Mouse (Mus musculus): ENCODE results near the gene Mdh2. TPM values are rescaled to one million over a fixed set of nuclear protein-coding genes. Genes with fewer than 3 reads are reported as not detected.

Mdh2 gene
- polyA plus RNA-seq, 1 experiment from 2014 or later = 479 TPM

GRCm38 (mm10) chr5:135780331-135780730, 2.1 kb downstream of the Mdh2 start:
- H3K27ac ChIP-seq = no peak overlapping the region
- H3K27me3 ChIP-seq = no peaks in the 10 kb centered on the region
- H3K9me3 ChIP-seq = no peaks in the 10 kb centered on the region
- ATAC-seq (ENCODE audit: insufficient number of reproducible peaks, insufficient read depth, low FRiP score, low TSS enrichment, low read depth) = no peak
- peaks cover 24% of the 10 kb centered on the region for H3K4me1 ChIP-seq
- peak overlapping the region; percentile 85; the same call in 1 of the 2 replicates for H3K4me2 ChIP-seq
- peak overlapping the region; percentile 89; the same call in 1 of the 2 replicates for H3K4me3 ChIP-seq
- peaks cover 38% of the 10 kb centered on the region for H3K36me3 ChIP-seq
- H3K9ac ChIP-seq = 0 out of 2 replicates have a peak overlapping the region, but pooled peaks have one; percentile 92
- WGBS = 86% methylated on average over 8 of the region's 8 CpGs

GRCm38 (mm10) chr5:135782901-135783300, 4.6 kb downstream of the Mdh2 start:
- Histone ChIP-seq H3K27ac (no peak overlapping the region), H3K9ac (no peak overlapping the region), H3K27me3 (no peaks in the 10 kb centered on the region), H3K4me1 (peaks cover 15% of the 10 kb centered on the region), H3K4me3 (no peak overlapping the region), H3K36me3 (peaks cover 63% of the 10 kb centered on the region), H3K4me2 (no peak overlapping the region), H3K9me3 (no peaks in the 10 kb centered on the region)
- ATAC-seq (ENCODE audit: insufficient number of reproducible peaks, insufficient read depth, low FRiP score, low TSS enrichment, low read depth) = no peak
- 91% methylated on average over 4 of the region's 4 CpGs for WGBS

GRCm38 (mm10) chr5:135793996-135794858, 15.9 kb downstream of the Mdh2 start:
- WGBS = 10% methylated on average over 20 of the region's 20 CpGs
- Histone ChIP-seq H3K4me2 (peak overlapping the region; percentile 54), H3K9ac (peak overlapping the region; percentile 51), H3K9me3 (no peaks in the 10 kb centered on the region), H3K36me3 (peaks cover 30% of the 10 kb centered on the region), H3K4me1 (peaks cover 12% of the 10 kb centered on the region), H3K27me3 (0 out of 2 replicates have a peak, but pooled peaks cover 3% of the 10 kb centered on the region), H3K27ac (peak overlapping the region; percentile 0; the same call in 1 of the 2 replicates), H3K4me3 (peak overlapping the region; percentile 29)
- no peak for ATAC-seq (ENCODE audit: insufficient number of reproducible peaks, insufficient read depth, low FRiP score, low TSS enrichment, low read depth)

- H3K9me3 ChIP-seq = no peaks in the 10 kb centered on the region
- H3K4me2 ChIP-seq = peak overlapping the region; percentile 54
- peaks cover 12% of the 10 kb centered on the region for H3K4me1 ChIP-seq
- peak overlapping the region; percentile 29; the same call in 1 of the 2 replicates for H3K4me3 ChIP-seq
- 0 out of 2 replicates have a peak overlapping the region, but pooled peaks have one; percentile 0 for H3K27ac ChIP-seq
- H3K36me3 ChIP-seq = peaks cover 24% of the 10 kb centered on the region
- H3K27me3 ChIP-seq = 0 out of 2 replicates have a peak, but pooled peaks cover 3% of the 10 kb centered on the region
- WGBS = 14% methylated on average over 5 of the region's 5 CpGs
- no peak for ATAC-seq (ENCODE audit: insufficient number of reproducible peaks, insufficient read depth, low FRiP score, low TSS enrichment, low read depth)
- peak overlapping the region; percentile 44; the same call in 1 of the 2 replicates for H3K9ac ChIP-seq
Measured at GRCm38 (mm10) chr5:135794859-135795181, 16.5 kb downstream of the Mdh2 start.

- H3K4me3 ChIP-seq = no peak overlapping the region
- no peak overlapping the region for H3K9ac ChIP-seq
- no peaks in the 10 kb centered on the region for H3K36me3 ChIP-seq
- no peak overlapping the region for H3K27ac ChIP-seq
- no peaks in the 10 kb centered on the region for H3K9me3 ChIP-seq
- H3K27me3 ChIP-seq = 0 out of 2 replicates have a peak, but pooled peaks cover 3% of the 10 kb centered on the region
- WGBS = 45% methylated on average over 4 of the region's 4 CpGs
- no peak for ATAC-seq (ENCODE audit: insufficient number of reproducible peaks, insufficient read depth, low FRiP score, low TSS enrichment, low read depth)
- H3K4me1 ChIP-seq = peaks cover 22% of the 10 kb centered on the region
- H3K4me2 ChIP-seq = no peak overlapping the region
Measured at GRCm38 (mm10) chr5:135799746-135800145, 21.5 kb downstream of the Mdh2 start.

GRCm38 (mm10) chr5:135800927-135801326, 22.6 kb downstream of the Mdh2 start:
- Histone ChIP-seq H3K27me3 (peaks cover 6% of the 10 kb centered on the region; the same call in 1 of the 2 replicates), H3K9me3 (no peaks in the 10 kb centered on the region), H3K4me1 (peaks cover 17% of the 10 kb centered on the region), H3K4me3 (no peak overlapping the region), H3K9ac (peak overlapping the region; percentile 46; the same call in 1 of the 2 replicates), H3K4me2 (peak overlapping the region; percentile 21; the same call in 1 of the 2 replicates), H3K27ac (peak overlapping the region; percentile 69), H3K36me3 (no peaks in the 10 kb centered on the region)
- ATAC-seq (ENCODE audit: insufficient number of reproducible peaks, insufficient read depth, low FRiP score, low TSS enrichment, low read depth) = peak; percentile 67; the same call in 1 of the 2 replicates
- WGBS = 1% methylated on average over 6 of the region's 6 CpGs

- 91% methylated on average over 8 of the region's 8 CpGs for WGBS
- no peak overlapping the region for H3K9ac ChIP-seq
Measured at GRCm38 (mm10) chr5:135802641-135803040, 24.4 kb downstream of the Mdh2 start.

GRCm38 (mm10) chr5:135803135-135803534, 24.9 kb downstream of the Mdh2 start:
- no peak overlapping the region for H3K27ac ChIP-seq
- H3K4me1 ChIP-seq = peaks cover 24% of the 10 kb centered on the region
- 66% methylated on average over 4 of the region's 4 CpGs for WGBS
- no peaks in the 10 kb centered on the region for H3K36me3 ChIP-seq
- H3K4me2 ChIP-seq = no peak overlapping the region
- H3K9me3 ChIP-seq = no peaks in the 10 kb centered on the region
- no peak for ATAC-seq (ENCODE audit: insufficient number of reproducible peaks, insufficient read depth, low FRiP score, low TSS enrichment, low read depth)
- no peak overlapping the region for H3K9ac ChIP-seq
- peaks cover 5% of the 10 kb centered on the region; the same call in 1 of the 2 replicates for H3K27me3 ChIP-seq
- H3K4me3 ChIP-seq = no peak overlapping the region

More at GRCm38 (mm10) chr5:135802641-135803040, 24.4 kb downstream of the Mdh2 start:
- Histone ChIP-seq H3K36me3 (no peaks in the 10 kb centered on the region), H3K4me1 (peaks cover 24% of the 10 kb centered on the region), H3K9me3 (no peaks in the 10 kb centered on the region), H3K4me3 (no peak overlapping the region), H3K4me2 (no peak overlapping the region), H3K27ac (no peak overlapping the region), H3K27me3 (peaks cover 5% of the 10 kb centered on the region; the same call in 1 of the 2 replicates)
- ATAC-seq (ENCODE audit: insufficient number of reproducible peaks, insufficient read depth, low FRiP score, low TSS enrichment, low read depth) = no peak

GRCm38 (mm10) chr5:135803676-135804075, 25.4 kb downstream of the Mdh2 start:
- H3K4me2 ChIP-seq = no peak overlapping the region
- H3K27me3 ChIP-seq = peaks cover 5% of the 10 kb centered on the region; the same call in 1 of the 2 replicates
- H3K9ac ChIP-seq = no peak overlapping the region
- no peaks in the 10 kb centered on the region for H3K9me3 ChIP-seq
- no peak for ATAC-seq (ENCODE audit: insufficient number of reproducible peaks, insufficient read depth, low FRiP score, low TSS enrichment, low read depth)
- H3K27ac ChIP-seq = no peak overlapping the region
- H3K4me3 ChIP-seq = no peak overlapping the region
- WGBS = 76% methylated on average over 4 of the region's 4 CpGs
- peaks cover 24% of the 10 kb centered on the region for H3K4me1 ChIP-seq
- H3K36me3 ChIP-seq = no peaks in the 10 kb centered on the region

GRCm38 (mm10) chr5:135804735-135805134, 26.5 kb downstream of the Mdh2 start:
- WGBS = 71% methylated on average over 2 of the region's 2 CpGs
- Histone ChIP-seq H3K4me1 (peaks cover 24% of the 10 kb centered on the region), H3K4me2 (no peak overlapping the region), H3K27me3 (peaks cover 5% of the 10 kb centered on the region; the same call in 1 of the 2 replicates), H3K9ac (no peak overlapping the region), H3K27ac (no peak overlapping the region), H3K9me3 (no peaks in the 10 kb centered on the region), H3K4me3 (no peak overlapping the region), H3K36me3 (no peaks in the 10 kb centered on the region)
- ATAC-seq (ENCODE audit: insufficient number of reproducible peaks, insufficient read depth, low FRiP score, low TSS enrichment, low read depth) = no peak

- no peak within 1 kb of the TSS for H3K9ac ChIP-seq
- peak within 1 kb of the TSS; percentile 13; the same call in 1 of the 2 replicates for H3K4me3 ChIP-seq
Measured at GRCm38 (mm10) chr5:135806555-135807262, 28.4 kb downstream of the Mdh2 start, which contains the start of gene Srrm3. TSS of gene Srrm3 (plus strand) at chr5:135806890.

More at GRCm38 (mm10) chr5:135806555-135807262, 28.4 kb downstream of the Mdh2 start, which contains the start of gene Srrm3:
- WGBS = 4% methylated on average over 29 of the region's 29 CpGs
- Histone ChIP-seq H3K27me3 (peaks cover 5% of the 10 kb centered on the region; the same call in 1 of the 2 replicates), H3K4me2 (peak within 1 kb of the TSS; percentile 34), H3K4me1 (peaks cover 8% of the 10 kb centered on the region), H3K27ac (no peak within 1 kb of the TSS), H3K9me3 (no peaks in the 10 kb centered on the region), H3K36me3 (no peaks in the 10 kb centered on the region)
- no peak for ATAC-seq (ENCODE audit: insufficient number of reproducible peaks, insufficient read depth, low FRiP score, low TSS enrichment, low read depth)
